8 mouse cellular contexts compared by ENCODE assay signal in genomic region chr13:46502390-46502891, GRCm38 (mm10). TPM values are rescaled to one million over a fixed set of nuclear protein-coding genes. Genes with fewer than 3 reads are reported as not detected.
DNase-seq lines count a peak whose midpoint lies in the region; TF ChIP-seq lines count a peak whose summit lies in the region.

No protein-coding gene starts in this region.

- no peaks in the 10 kb centered on the region for H3K36me3 ChIP-seq in liver, adult 2 months (ENCODE audit: control insufficient read depth, insufficient read depth, low read length)
- H3K36me3 ChIP-seq in myocyte (ENCODE audit: control insufficient read depth, insufficient read depth), result no peaks in the 10 kb centered on the region

- H3K27ac ChIP-seq in liver, adult 2 months (replicated peaks; ENCODE audit: insufficient read depth, low read depth, low read length), result no peak overlapping the region

- H3K4me1 ChIP-seq in liver, adult 2 months (ENCODE audit: control insufficient read depth, insufficient read depth, low read length), result no peaks in the 10 kb centered on the region

- H3K4me2 ChIP-seq in myocyte (ENCODE audit: low read depth), result peak overlapping the region; percentile 40

- no peak for TF ChIP-seq POLR2A in liver, adult 2 months (IDR thresholded peaks at IDR 0.05; ENCODE audit: extremely low read depth, insufficient read depth, low read length)
- TF ChIP-seq POLR2A in myocyte (IDR thresholded peaks at IDR 0.05; ENCODE audit: insufficient read length, low read depth), result no peak

- no peaks in the 10 kb centered on the region for H3K79me2 ChIP-seq in liver, adult 2 months (ENCODE audit: control insufficient read depth, insufficient read depth, low read length)
- no peaks in the 10 kb centered on the region for H3K79me2 ChIP-seq in myocyte (ENCODE audit: control insufficient read depth, insufficient read depth)

- no peak for DNase-seq in liver, adult 2 months (ENCODE audit: extremely low read depth, low read depth, low spot score)
- no peak for DNase-seq in liver
- peak; percentile 39 to 81 for DNase-seq in adrenal gland, adult (ENCODE audit: inconsistent age in 2 of 2, low spot score in 1 of 2)
- DNase-seq in embryo, embryonic 10.5 days (ENCODE audit: low spot score), result peak; percentile 59
- DNase-seq in heart, adult 8-10 months (ENCODE audit: low spot score), result peak; percentile 16
- DNase-seq in layer of hippocampus, postnatal 36 days, result peak; percentile 32 to 33
- DNase-seq in spleen, postnatal 36 days (ENCODE audit: low spot score in 2 of 2), result no peak

- WGBS in liver, adult 2 months, result 19% methylated on average over 20 of the region's 20 CpGs

- peak overlapping the region; percentile 28; the same call in 1 of the 2 replicates for H3K4me3 ChIP-seq in liver, adult 2 months (ENCODE audit: insufficient read depth, low read depth, low read length)
- H3K4me3 ChIP-seq in myocyte, result peak overlapping the region; percentile 21

- no peak overlapping the region for H3K9ac ChIP-seq in liver, adult 2 months (ENCODE audit: low read depth, low read length)

- no peak for TF ChIP-seq CTCF in liver, adult 2 months (IDR thresholded peaks at IDR 0.05; ENCODE audit: low read depth, low read length)

- no peak overlapping the region for H3ac ChIP-seq in myocyte (ENCODE audit: control insufficient read depth, insufficient read length)

- peaks cover 10% of the 10 kb centered on the region; the same call in 1 of the 2 replicates for H3K27me3 ChIP-seq in liver, adult 2 months (ENCODE audit: control insufficient read depth, insufficient read depth, low read length)
- H3K27me3 ChIP-seq in myocyte (ENCODE audit: control insufficient read depth, insufficient read depth, insufficient read length), result no peaks in the 10 kb centered on the region

TF ChIP-seq in myocyte, 11 proteins besides CTCF, POLR2A, EP300 and RAD21:
- TF ChIP-seq MYOG (IDR thresholded peaks at IDR 0.05; ENCODE audit: control insufficient read depth in 1 of 3, insufficient read depth in 1 of 3, insufficient read length in 2 of 3, low read depth in 2 of 3), result peak in 1 of 3 experiments; percentile 6
- no peak for TF ChIP-seq SRF (IDR thresholded peaks at IDR 0.05; ENCODE audit: control insufficient read depth, insufficient read length, low read depth)
- no peak for TF ChIP-seq REST (IDR thresholded peaks at IDR 0.05; ENCODE audit: insufficient read depth, insufficient read length)
- TF ChIP-seq E2F4 (IDR thresholded peaks at IDR 0.05; ENCODE audit: insufficient read depth), result no peak
- TF ChIP-seq TCF3 (IDR thresholded peaks at IDR 0.05; ENCODE audit: insufficient read length, low read depth), result no peak
- no peak for TF ChIP-seq TCF12 (IDR thresholded peaks at IDR 0.05; ENCODE audit: insufficient read depth, poor library complexity, severe bottlenecking)
- no peak for TF ChIP-seq MYOD1 (IDR thresholded peaks at IDR 0.05; ENCODE audit: control insufficient read depth in 1 of 3, insufficient read length in 2 of 3, low read depth in 2 of 3)
- no peak for TF ChIP-seq USF1 (IDR thresholded peaks at IDR 0.05; ENCODE audit: low read depth)

RNA-seq across cellular contexts. Expression of gene Cap2, which starts 0.8 kb away (rescaled TPM):
- total RNA-seq in liver, adult 2 months (2014; rRNA removed), result 0.09 and 0.13 TPM in 2 replicates
- 0.63 TPM in 1 of 2 replicates, not detected in the other for polyA plus RNA-seq in liver, adult 2 months (2012; rRNA removed)
- total RNA-seq in heart, adult 8-10 months (2022), result 100 to 1,000 TPM; 137 to 160 (median 155) TPM
- 100 to 1,000 TPM; 207 to 228 TPM for total RNA-seq in layer of hippocampus, postnatal 36 days (2021)
- polyA plus RNA-seq in myocyte (2012; fragmentation: generic; extraction: Trizol), result 47.4 TPM

Comparison
In these comparisons a context has a peak if more than half of its experiments do, and no peak if none do; other contexts are left out.
1. DNase-seq: peak in adrenal gland, adult (2 of 2), embryo, embryonic 10.5 days (single experiment), heart, adult 8-10 months (single experiment) and layer of hippocampus, postnatal 36 days (2 of 2); none in liver, adult 2 months (single experiment), liver (single experiment) and spleen, postnatal 36 days (0 of 2).
2. RNA of gene Cap2, which starts 0.8 kb away (total RNA-seq): 207 to 228 TPM in layer of hippocampus, postnatal 36 days and 137 to 160 TPM in heart, adult 8-10 months; 0.09 to 0.13 TPM in liver, adult 2 months; every median in the first group is over 100 times any median in the second.